Mouse (Mus musculus): ENCODE measurements at regions not wholly inside any gene's neighbourhood (a gene's known extent, or its start where the extent isn't known, plus 50 kb on each side); places are given as distances from the start of the nearest gene placed in this dataset.

DNA sequence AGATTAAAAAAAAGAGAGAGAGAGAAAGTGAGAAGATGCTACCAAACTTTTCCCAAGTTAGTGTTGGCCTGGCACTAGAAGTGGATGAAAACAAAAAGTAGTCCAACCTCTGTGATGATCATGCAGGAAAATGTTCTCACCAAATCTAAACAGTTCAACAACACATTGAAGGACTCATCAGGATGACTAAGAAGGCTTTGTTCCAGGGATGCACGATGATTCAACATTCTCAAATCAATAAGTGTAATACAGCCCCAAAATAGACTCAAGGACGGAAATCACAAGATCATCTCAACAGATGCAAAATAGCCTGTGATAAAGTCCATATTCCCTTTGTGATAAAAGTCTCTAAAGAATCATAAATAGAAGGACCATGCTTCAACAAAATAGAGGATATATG, 106.3 kb downstream of the Cysltr2 start:
- TF ChIP-seq CTCF (IDR thresholded peaks at IDR 0.05) = no peak
- Histone ChIP-seq H3K4me3 (no peak overlapping the region), H3K27ac (no peak overlapping the region)
- DNase-seq = no peak
- intact Hi-C loops (cut with DNase I) = no loop called here

DNA sequence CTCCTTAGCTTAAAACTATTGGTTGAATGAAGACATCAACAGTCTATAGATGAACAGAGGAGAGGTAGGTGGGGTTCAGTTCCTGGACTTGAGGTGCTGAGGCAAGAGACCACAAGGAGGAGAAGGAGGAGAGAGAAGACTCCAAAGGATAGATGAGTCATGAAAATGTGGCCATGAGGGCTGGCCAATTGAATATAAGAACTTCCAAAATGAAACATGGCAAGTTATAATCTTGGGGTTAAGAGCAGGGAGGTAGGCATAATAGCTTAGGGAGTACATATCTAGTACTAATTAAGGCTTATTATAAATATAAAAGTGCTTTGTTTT, 109.9 kb downstream of the Cysltr2 start:
- no peak for TF ChIP-seq CTCF (IDR thresholded peaks at IDR 0.05)
- DNase-seq = no peak
- Histone ChIP-seq H3K27ac (no peak overlapping the region), H3K4me3 (no peak overlapping the region)
- intact Hi-C loops (cut with DNase I) = no loop called here

- intact Hi-C loops (cut with DNase I) = no loop called here
- H3K4me3 ChIP-seq = no peak overlapping the region
- DNase-seq = no peak
- no peak overlapping the region for H3K27ac ChIP-seq
- TF ChIP-seq CTCF (IDR thresholded peaks at IDR 0.05) = no peak
Observed at GRCm38 (mm10) chr14:72938382-72939066, 110.4 kb downstream of the Cysltr2 start.

- Histone ChIP-seq H3K4me3 (no peak overlapping the region), H3K27ac (no peak overlapping the region)
- intact Hi-C loops (cut with DNase I) = no loop called here
- DNase-seq = no peak
- no peak for TF ChIP-seq CTCF (IDR thresholded peaks at IDR 0.05)
Observed at GRCm38 (mm10) chr14:72933598-72933997, 115.3 kb downstream of the Cysltr2 start.

GRCm38 (mm10) chr14:72932296-72932695, 116.6 kb downstream of the Cysltr2 start:
- TF ChIP-seq CTCF (IDR thresholded peaks at IDR 0.05) = no peak
- Histone ChIP-seq H3K27ac (no peak overlapping the region), H3K4me3 (no peak overlapping the region)
- intact Hi-C loops (cut with DNase I) = no loop called here
- peak; percentile 18 for DNase-seq

- TF ChIP-seq CTCF (IDR thresholded peaks at IDR 0.05) = no peak
- no peak for DNase-seq
- intact Hi-C loops (cut with DNase I) = no loop called here
- Histone ChIP-seq H3K27ac (no peak overlapping the region), H3K4me3 (no peak overlapping the region)
Observed at GRCm38 (mm10) chr14:72901171-72901926, 147.6 kb downstream of the Cysltr2 start.

- TF ChIP-seq CTCF (IDR thresholded peaks at IDR 0.05) = no peak
- H3K4me3 ChIP-seq = no peak overlapping the region
- H3K27ac ChIP-seq = no peak overlapping the region
- intact Hi-C loops (cut with DNase I) = no loop called here
- no peak for DNase-seq
Observed at GRCm38 (mm10) chr14:72899630-72900029, 149.3 kb downstream of the Cysltr2 start.

DNA sequence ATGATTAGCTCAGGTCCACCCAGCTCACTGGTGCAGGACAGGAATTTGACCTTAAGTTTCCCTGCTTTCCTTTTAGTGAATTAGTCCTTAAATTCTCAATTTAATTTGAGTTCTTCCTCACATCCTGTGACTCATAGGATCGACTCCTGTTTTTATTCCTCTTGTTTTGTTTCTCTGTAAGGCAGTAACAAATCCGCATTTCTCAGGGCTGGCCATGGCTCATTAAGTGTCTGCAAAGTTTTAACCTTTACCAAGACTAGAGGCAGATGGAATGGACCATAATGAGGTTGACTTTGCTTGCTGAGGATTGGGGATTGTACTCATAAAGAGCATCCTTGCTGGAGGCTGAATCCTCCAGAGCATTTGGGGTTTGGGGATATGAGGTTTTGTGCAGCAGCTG, 156.6 kb downstream of the Cysltr2 start:
- intact Hi-C loops (cut with DNase I) = no loop called here

DNA sequence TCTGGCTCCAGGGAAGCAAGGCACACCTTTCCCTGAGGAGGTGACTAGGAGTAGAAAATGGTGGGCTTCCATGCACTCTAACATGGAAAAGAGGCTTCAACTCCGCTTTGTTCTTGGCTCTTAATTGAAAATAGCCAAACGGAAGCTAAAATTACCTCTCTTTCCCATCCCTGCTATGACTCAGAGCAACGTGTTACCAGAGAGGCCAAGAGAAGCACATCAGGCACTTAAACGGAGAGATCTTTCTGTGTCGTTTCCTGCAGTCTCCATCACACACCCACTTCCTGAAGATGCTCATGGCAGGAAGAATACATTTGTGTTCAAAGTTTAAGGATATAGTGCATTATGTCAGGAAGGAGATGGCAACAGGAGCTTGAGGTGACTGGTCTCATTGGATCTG, 159.3 kb downstream of the Cysltr2 start:
- intact Hi-C loops (cut with DNase I) = no loop called here
- Histone ChIP-seq H3K4me3 (no peak overlapping the region), H3K27ac (no peak overlapping the region)
- no peak for DNase-seq
- TF ChIP-seq CTCF (IDR thresholded peaks at IDR 0.05) = no peak

More for the DNA sequence above, 156.6 kb downstream of the Cysltr2 start:
- DNase-seq = no peak
- no peak overlapping the region for H3K4me3 ChIP-seq
- no peak overlapping the region for H3K27ac ChIP-seq
- no peak for TF ChIP-seq CTCF (IDR thresholded peaks at IDR 0.05)

DNA sequence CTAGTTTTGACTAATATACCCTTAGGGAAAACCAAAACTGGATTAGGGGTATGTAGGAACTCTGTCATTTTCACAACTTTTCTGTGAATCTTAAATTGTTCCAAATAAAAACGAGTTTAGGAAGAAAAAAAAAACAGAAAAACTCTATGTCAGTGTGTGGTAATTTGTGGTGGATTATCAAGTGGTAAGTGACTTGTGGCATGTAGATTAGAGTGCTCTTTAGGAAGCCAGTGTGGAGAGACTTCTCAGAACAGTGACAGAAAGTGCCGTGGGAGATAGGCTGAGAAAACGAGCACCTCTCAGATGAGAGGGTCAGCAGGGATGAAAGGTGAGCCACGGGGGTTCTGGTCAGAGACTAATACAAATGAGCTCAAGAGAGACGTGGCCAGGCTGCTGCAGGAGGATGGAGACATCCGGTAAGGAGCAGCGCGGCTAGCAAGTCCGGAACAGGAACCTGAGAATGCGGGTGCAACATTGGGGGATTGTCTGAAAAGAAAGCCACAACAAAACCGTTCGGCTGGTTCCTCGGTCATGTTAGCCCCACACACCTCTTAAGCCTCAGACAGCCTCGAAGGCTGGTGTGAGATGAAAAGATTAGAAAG, 161.3 kb downstream of the Cysltr2 start:
- H3K4me3 ChIP-seq = no peak overlapping the region
- DNase-seq = no peak
- intact Hi-C loops (cut with DNase I) = no loop called here
- TF ChIP-seq CTCF (IDR thresholded peaks at IDR 0.05) = no peak
- no peak overlapping the region for H3K27ac ChIP-seq

- intact Hi-C loops (cut with DNase I) = no loop called here
- Histone ChIP-seq H3K4me3 (no peak overlapping the region), H3K27ac (no peak overlapping the region)
- no peak for TF ChIP-seq CTCF (IDR thresholded peaks at IDR 0.05)
- no peak for DNase-seq
Observed at GRCm38 (mm10) chr14:72886935-72887369, 162.0 kb downstream of the Cysltr2 start.

DNA sequence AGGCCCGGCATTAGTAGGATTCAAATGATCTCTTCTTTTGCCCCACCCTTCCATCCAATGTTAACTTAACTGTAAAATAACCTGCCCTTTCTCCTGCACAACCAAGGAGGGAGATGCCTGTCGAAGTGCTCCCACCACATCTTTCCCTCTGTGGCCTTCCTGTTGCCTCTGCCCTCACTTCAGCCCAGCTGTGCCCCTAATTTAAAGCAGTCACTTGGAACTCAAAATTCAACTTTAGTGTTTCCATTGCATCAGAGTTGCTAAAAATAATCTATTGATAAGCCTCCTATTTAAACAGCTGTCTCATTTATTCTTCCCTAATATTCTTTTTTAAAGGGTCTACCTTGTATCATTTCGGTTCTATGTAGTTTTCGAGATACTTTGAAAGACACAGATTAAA, 163.1 kb downstream of the Cysltr2 start:
- DNase-seq = no peak
- H3K27ac ChIP-seq = no peak overlapping the region
- intact Hi-C loops (cut with DNase I) = no loop called here
- H3K4me3 ChIP-seq = no peak overlapping the region
- no peak for TF ChIP-seq CTCF (IDR thresholded peaks at IDR 0.05)

DNA sequence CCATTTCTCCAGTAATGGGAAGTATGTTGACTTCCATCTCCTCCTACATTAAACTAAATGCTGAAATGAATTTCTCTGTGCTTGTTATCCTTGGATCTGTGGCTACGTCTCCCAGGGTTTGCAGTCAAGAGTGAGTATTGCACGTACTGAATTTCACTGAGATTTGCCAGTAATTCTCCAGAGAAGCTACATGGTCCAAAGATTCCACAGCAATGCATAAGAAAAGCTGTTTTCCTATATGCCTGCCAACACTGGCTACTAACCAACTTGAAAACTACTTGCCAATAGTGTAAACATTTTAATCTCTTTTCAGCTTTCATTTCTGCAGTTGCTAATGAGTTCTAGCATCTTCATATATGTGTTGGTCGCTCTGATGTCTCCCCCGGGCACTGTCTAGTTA, 164.4 kb downstream of the Cysltr2 start:
- no peak overlapping the region for H3K4me3 ChIP-seq
- no peak overlapping the region for H3K27ac ChIP-seq
- DNase-seq = no peak
- intact Hi-C loops (cut with DNase I) = no loop called here
- no peak for TF ChIP-seq CTCF (IDR thresholded peaks at IDR 0.05)
